8 mouse cellular contexts compared by ENCODE assay signal in genomic region chr10:44002995-44003524, GRCm38 (mm10).
DNase-seq lines count a peak whose midpoint lies in the region; ATAC-seq lines count a peak whose summit lies in the region.

No protein-coding gene starts in this region.

- DNase-seq in kidney, postnatal 10 days: no peak
- DNase-seq in adipocyte (ENCODE audit: low spot score): peak; percentile 48
- DNase-seq in midbrain, embryonic 14.5 days: peak; percentile 3
- no peak for DNase-seq in gastrocnemius, postnatal 36 days
- DNase-seq in left cerebral cortex, postnatal 4 days: no peak
- no peak for DNase-seq in natural killer cell, adult 2 months (ENCODE audit: low spot score in 2 of 2)

- H3K4me1 ChIP-seq in kidney, embryonic 14.5 days (ENCODE audit: control insufficient read depth, insufficient read depth, low read length): 0 out of 2 replicates have a peak, but pooled peaks cover 5% of the 10 kb centered on the region
- H3K4me1 ChIP-seq in hindbrain, embryonic 15.5 days (replicated peaks): peaks cover 27% of the 10 kb centered on the region
- peaks cover 21% of the 10 kb centered on the region for H3K4me1 ChIP-seq in midbrain, embryonic 14.5 days (ENCODE audit: control insufficient read depth, insufficient read depth, low read length)

- H3K27ac ChIP-seq in kidney, embryonic 14.5 days (ENCODE audit: low read depth, low read length): no peak overlapping the region
- no peak overlapping the region for H3K27ac ChIP-seq in hindbrain, embryonic 15.5 days (replicated peaks)
- no peak overlapping the region for H3K27ac ChIP-seq in midbrain, embryonic 14.5 days (replicated peaks; ENCODE audit: low read depth, low read length)

- peaks cover 40% of the 10 kb centered on the region for H3K27me3 ChIP-seq in kidney, embryonic 14.5 days (ENCODE audit: control insufficient read depth, insufficient read depth, low read length)
- H3K27me3 ChIP-seq in hindbrain, embryonic 15.5 days: peaks cover 62% of the 10 kb centered on the region
- H3K27me3 ChIP-seq in midbrain, embryonic 14.5 days (ENCODE audit: control insufficient read depth, insufficient read depth, low read length): peaks cover 49% of the 10 kb centered on the region

- peak overlapping the region; percentile 56; the same call in 1 of the 2 replicates for H3K9ac ChIP-seq in kidney, embryonic 14.5 days (ENCODE audit: low read depth, low read length)
- H3K9ac ChIP-seq in hindbrain, embryonic 15.5 days: peak overlapping the region; percentile 17; the same call in 1 of the 2 replicates
- H3K9ac ChIP-seq in midbrain, embryonic 14.5 days (replicated peaks; ENCODE audit: low read length): no peak overlapping the region

- intact Hi-C loops in gastrocnemius, postnatal 36 days (cut with DNase I): loop anchor here (5.0 kb wide), 1 partner anchor 69 kb away; no protein-coding TSS in a partner anchor
- intact Hi-C loops in left cerebral cortex, postnatal 4 days (cut with DNase I): no loop called here

- H3K36me3 ChIP-seq in kidney, embryonic 14.5 days (ENCODE audit: control insufficient read depth, insufficient read depth, low read length): no peaks in the 10 kb centered on the region
- no peaks in the 10 kb centered on the region for H3K36me3 ChIP-seq in hindbrain, embryonic 15.5 days
- H3K36me3 ChIP-seq in midbrain, embryonic 14.5 days (ENCODE audit: control insufficient read depth, insufficient read depth, low read length): no peaks in the 10 kb centered on the region

- peak overlapping the region; percentile 81 for H3K4me2 ChIP-seq in kidney, embryonic 14.5 days (replicated peaks; ENCODE audit: low read depth, low read length)
- peak overlapping the region; percentile 63 for H3K4me2 ChIP-seq in hindbrain, embryonic 15.5 days
- peak overlapping the region; percentile 61 for H3K4me2 ChIP-seq in midbrain, embryonic 14.5 days (ENCODE audit: low read length)

- H3K9me3 ChIP-seq in kidney, embryonic 14.5 days (ENCODE audit: control insufficient read depth, low read length): no peaks in the 10 kb centered on the region
- no peaks in the 10 kb centered on the region for H3K9me3 ChIP-seq in hindbrain, embryonic 15.5 days
- no peaks in the 10 kb centered on the region for H3K9me3 ChIP-seq in midbrain, embryonic 14.5 days (ENCODE audit: control insufficient read depth, low read length)

- ATAC-seq in kidney, embryonic 14.5 days (ENCODE audit: low FRiP score, low TSS enrichment): no peak
- no peak for ATAC-seq in hindbrain, embryonic 15.5 days (ENCODE audit: low FRiP score, low read depth)
- ATAC-seq in midbrain, embryonic 14.5 days (ENCODE audit: low FRiP score, low TSS enrichment): no peak

- WGBS in kidney, embryonic 14.5 days: 2% methylated on average over 11 of the region's 11 CpGs
- WGBS in hindbrain, embryonic 15.5 days: 4% methylated on average over 11 of the region's 11 CpGs
- 5% methylated on average over 11 of the region's 11 CpGs for WGBS in midbrain, embryonic 14.5 days

- peak overlapping the region; percentile 52 for H3K4me3 ChIP-seq in kidney, embryonic 14.5 days (ENCODE audit: low read length)
- H3K4me3 ChIP-seq in hindbrain, embryonic 15.5 days: peak overlapping the region; percentile 40
- peak overlapping the region; percentile 42 for H3K4me3 ChIP-seq in midbrain, embryonic 14.5 days (replicated peaks; ENCODE audit: low read depth, low read length)

Comparison
In these comparisons a context has a peak if more than half of its experiments do, and no peak if none do; other contexts are left out.
1. DNase-seq: peak in adipocyte (single experiment) and midbrain, embryonic 14.5 days (single experiment); none in kidney, postnatal 10 days (single experiment), gastrocnemius, postnatal 36 days (0 of 2), left cerebral cortex, postnatal 4 days (single experiment) and natural killer cell, adult 2 months (0 of 2).
2. Peak in every context shown above with its lines, with median percentiles within 50 percentile points of each other: H3K4me2 ChIP-seq and H3K4me3 ChIP-seq.